ENCODE assay signal across 8 mouse cellular contexts in the genomic region with DNA sequence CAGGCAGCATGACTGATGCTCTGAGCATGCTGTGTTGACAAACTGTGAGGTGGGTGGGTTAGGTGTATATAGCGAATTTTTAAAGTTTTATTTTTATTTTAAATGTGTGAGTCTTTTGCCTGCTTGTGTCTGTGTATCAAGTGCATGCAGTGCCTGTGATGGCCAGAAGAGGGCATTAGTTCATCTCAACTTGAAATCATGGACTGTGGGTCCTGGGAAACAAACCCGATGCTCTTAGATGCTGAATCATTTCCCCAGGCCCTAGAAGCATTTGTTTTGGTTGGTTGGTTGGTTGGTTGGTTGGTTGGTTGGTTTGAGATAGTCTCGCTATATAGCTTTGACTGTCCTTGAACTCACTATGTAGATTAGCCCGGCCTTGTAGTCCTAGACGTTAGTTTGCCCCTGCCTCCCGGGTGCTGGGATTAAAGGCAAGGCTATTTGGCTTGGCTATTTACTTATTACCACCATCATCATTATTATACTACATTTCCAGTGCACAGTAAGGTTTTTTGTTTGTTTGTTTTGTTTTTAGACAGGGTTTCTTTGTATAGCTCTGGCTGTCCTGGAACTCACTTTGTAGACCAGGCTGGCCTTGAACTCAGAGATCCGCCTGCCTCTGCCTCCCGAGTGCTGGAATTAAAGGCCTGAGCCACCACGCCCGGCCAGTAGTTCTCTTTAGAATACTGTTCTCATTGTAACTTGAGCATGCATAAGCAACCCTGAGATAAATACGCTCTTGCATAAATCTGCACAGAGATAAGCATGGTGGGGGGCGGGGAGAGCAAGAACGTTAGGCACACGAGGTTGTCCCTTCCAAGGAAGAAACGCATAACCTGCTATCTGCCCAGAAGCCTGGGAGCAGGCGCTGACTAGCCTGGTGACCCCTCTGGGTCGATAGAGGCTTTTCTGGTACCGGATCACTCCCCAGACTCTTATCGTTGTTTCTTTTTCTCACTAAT. TPM values are rescaled to one million over a fixed set of nuclear protein-coding genes. Genes with fewer than 3 reads are reported as not detected.
DNase-seq lines count a peak whose midpoint lies in the region; ATAC-seq and TF ChIP-seq lines count a peak whose summit lies in the region.

No protein-coding gene starts in this region.

- ATAC-seq in forebrain, postnatal 0 days, result no peak
- no peak for ATAC-seq in forebrain, embryonic 14.5 days
- ATAC-seq in kidney, postnatal 0 days (replicated peaks; ENCODE audit: low FRiP score, low read depth), result no peak
- peak; percentile 66 for ATAC-seq in megakaryocyte-erythroid progenitor cell, adult 5-6 weeks (replicated peaks; ENCODE audit: low FRiP score, low TSS enrichment, poor library complexity, severe bottlenecking)

- no peaks in the 10 kb centered on the region for H3K27me3 ChIP-seq in forebrain, postnatal 0 days (ENCODE audit: insufficient read depth, low read length)
- H3K27me3 ChIP-seq in forebrain, embryonic 14.5 days (replicated peaks; ENCODE audit: control insufficient read depth, insufficient read depth, low read length), result no peaks in the 10 kb centered on the region
- no peaks in the 10 kb centered on the region for H3K27me3 ChIP-seq in kidney, postnatal 0 days (ENCODE audit: insufficient read depth, low read length)

- no peak overlapping the region for H3K27ac ChIP-seq in forebrain, postnatal 0 days (ENCODE audit: low read depth, low read length)
- H3K27ac ChIP-seq in forebrain, embryonic 14.5 days (ENCODE audit: low read depth, low read length), result no peak overlapping the region
- no peak overlapping the region for H3K27ac ChIP-seq in kidney, postnatal 0 days

- 86% methylated on average over 19 of the region's 19 CpGs for WGBS in forebrain, postnatal 0 days
- WGBS in forebrain, embryonic 14.5 days, result 88% methylated on average over 19 of the region's 19 CpGs
- 82% methylated on average over 19 of the region's 19 CpGs for WGBS in kidney, postnatal 0 days

- no peaks in the 10 kb centered on the region for H3K9me3 ChIP-seq in forebrain, postnatal 0 days (ENCODE audit: low read length)
- no peaks in the 10 kb centered on the region for H3K9me3 ChIP-seq in forebrain, embryonic 14.5 days (replicated peaks; ENCODE audit: control insufficient read depth, low read length)
- H3K9me3 ChIP-seq in kidney, postnatal 0 days (replicated peaks; ENCODE audit: low read length), result no peaks in the 10 kb centered on the region

- H3K36me3 ChIP-seq in forebrain, postnatal 0 days (ENCODE audit: insufficient read depth), result no peaks in the 10 kb centered on the region
- no peaks in the 10 kb centered on the region for H3K36me3 ChIP-seq in forebrain, embryonic 14.5 days (ENCODE audit: control insufficient read depth, insufficient read depth, low read length)
- H3K36me3 ChIP-seq in kidney, postnatal 0 days (ENCODE audit: insufficient read depth, low read length), result no peaks in the 10 kb centered on the region

- no peak overlapping the region for H3K9ac ChIP-seq in forebrain, postnatal 0 days
- H3K9ac ChIP-seq in forebrain, embryonic 14.5 days (ENCODE audit: low read length), result no peak overlapping the region
- no peak overlapping the region for H3K9ac ChIP-seq in kidney, postnatal 0 days (ENCODE audit: low read depth, low read length)

- no peak overlapping the region for H3K4me3 ChIP-seq in forebrain, postnatal 0 days (ENCODE audit: low read depth, low read length)
- no peak overlapping the region for H3K4me3 ChIP-seq in forebrain, embryonic 14.5 days (ENCODE audit: low read depth, low read length)
- H3K4me3 ChIP-seq in kidney, postnatal 0 days (replicated peaks; ENCODE audit: low read depth, low read length), result no peak overlapping the region

- peak; percentile 67 for TF ChIP-seq CTCF in forebrain, postnatal 0 days (IDR thresholded peaks at IDR 0.05; ENCODE audit: low read depth)
- TF ChIP-seq CTCF in kidney, postnatal 0 days (IDR thresholded peaks at IDR 0.05; ENCODE audit: low read depth), result peak; percentile 74

- H3K4me2 ChIP-seq in forebrain, postnatal 0 days (ENCODE audit: low read depth), result no peak overlapping the region
- no peak overlapping the region for H3K4me2 ChIP-seq in forebrain, embryonic 14.5 days (ENCODE audit: low read length)
- no peak overlapping the region for H3K4me2 ChIP-seq in kidney, postnatal 0 days (ENCODE audit: low read length)

- peak; percentile 17 for DNase-seq in forebrain, postnatal 0 days
- no peak for DNase-seq in forebrain, embryonic 14.5 days (ENCODE audit: low spot score)
- DNase-seq in right cerebral cortex, postnatal 4 days, result peak; percentile 42
- DNase-seq in right cerebral cortex, postnatal 25 days, result no peak
- peak; percentile 46 to 66 for DNase-seq in cerebellum, postnatal 25 days
- DNase-seq in kidney, postnatal 0 days (ENCODE audit: low spot score), result peak; percentile 59
- no peak for DNase-seq in urinary bladder, adult 2 months (ENCODE audit: low spot score)

- H3K4me1 ChIP-seq in forebrain, postnatal 0 days (ENCODE audit: insufficient read depth), result no peaks in the 10 kb centered on the region
- no peaks in the 10 kb centered on the region for H3K4me1 ChIP-seq in forebrain, embryonic 14.5 days (ENCODE audit: control insufficient read depth, insufficient read depth, low read length)
- H3K4me1 ChIP-seq in kidney, postnatal 0 days (replicated peaks; ENCODE audit: insufficient read depth, low read length), result no peaks in the 10 kb centered on the region

RNA-seq across cellular contexts. Expression of gene Mgarp, which starts 21.0 kb away (rescaled TPM):
- total RNA-seq in forebrain, postnatal 0 days (2014; rRNA removed), result 0.54 and 0.67 TPM in 2 replicates
- polyA plus RNA-seq in forebrain, postnatal 0 days (2015; fragmentation: Nextera tagmentation; extraction: Ambion mirVana), result 0.42 and 0.53 TPM in 2 replicates
- polyA plus RNA-seq in forebrain, embryonic 14.5 days (2014; fragmentation: Nextera tagmentation; extraction: Ambion mirVana), result 0.56 and 0.77 TPM in 2 replicates
- polyA plus RNA-seq in kidney, postnatal 0 days (2015; fragmentation: Nextera tagmentation; extraction: Ambion mirVana), result 0.76 and 0.88 TPM in 2 replicates
- total RNA-seq in megakaryocyte-erythroid progenitor cell, adult 5-6 weeks (2014; fragmentation: Nextera tagmentation), result not detected in 2 replicates
- total RNA-seq in megakaryocyte-erythroid progenitor cell, adult 5-6 weeks (2017), result not detected in 2 replicates
- 2.9 and 3.6 TPM in 2 replicates for polyA plus RNA-seq in urinary bladder, adult 2 months (2012; rRNA removed)

RNA-seq across cellular contexts. Expression of gene Ndufc1, which starts 33.2 kb away (rescaled TPM):
- total RNA-seq in forebrain, postnatal 0 days (2014; rRNA removed), result 78.2 and 186 TPM in 2 replicates
- 871 and 1,036 TPM in 2 replicates for polyA plus RNA-seq in forebrain, postnatal 0 days (2015; fragmentation: Nextera tagmentation; extraction: Ambion mirVana)
- polyA plus RNA-seq in forebrain, embryonic 14.5 days (2014; fragmentation: Nextera tagmentation; extraction: Ambion mirVana), result 715 and 875 TPM in 2 replicates
- polyA plus RNA-seq in kidney, postnatal 0 days (2015; fragmentation: Nextera tagmentation; extraction: Ambion mirVana), result 1,354 and 1,434 TPM in 2 replicates
- total RNA-seq in megakaryocyte-erythroid progenitor cell, adult 5-6 weeks (2014; fragmentation: Nextera tagmentation), result 273 and 323 TPM in 2 replicates
- 64.5 and 116 TPM in 2 replicates for total RNA-seq in megakaryocyte-erythroid progenitor cell, adult 5-6 weeks (2017)
- 295 and 320 TPM in 2 replicates for polyA plus RNA-seq in urinary bladder, adult 2 months (2012; rRNA removed)

RNA-seq across cellular contexts. Expression of gene Elf2, which starts 35.1 kb away (rescaled TPM):
- 78.1 and 83.9 TPM in 2 replicates for total RNA-seq in forebrain, postnatal 0 days (2014; rRNA removed)
- polyA plus RNA-seq in forebrain, postnatal 0 days (2015; fragmentation: Nextera tagmentation; extraction: Ambion mirVana), result 26.4 and 29.3 TPM in 2 replicates
- 37.2 and 49.9 TPM in 2 replicates for polyA plus RNA-seq in forebrain, embryonic 14.5 days (2014; fragmentation: Nextera tagmentation; extraction: Ambion mirVana)
- 56.2 and 60.3 TPM in 2 replicates for polyA plus RNA-seq in kidney, postnatal 0 days (2015; fragmentation: Nextera tagmentation; extraction: Ambion mirVana)
- total RNA-seq in megakaryocyte-erythroid progenitor cell, adult 5-6 weeks (2014; fragmentation: Nextera tagmentation), result 68.1 and 69.2 TPM in 2 replicates
- total RNA-seq in megakaryocyte-erythroid progenitor cell, adult 5-6 weeks (2017), result 117 and 122 TPM in 2 replicates
- 52.0 and 53.9 TPM in 2 replicates for polyA plus RNA-seq in urinary bladder, adult 2 months (2012; rRNA removed)

RNA-seq across cellular contexts. Expression of gene Naa15, which starts 39.4 kb away (rescaled TPM):
- 28.3 and 36.9 TPM in 2 replicates for total RNA-seq in forebrain, postnatal 0 days (2014; rRNA removed)
- 21.4 and 29.7 TPM in 2 replicates for polyA plus RNA-seq in forebrain, postnatal 0 days (2015; fragmentation: Nextera tagmentation; extraction: Ambion mirVana)
- 26.6 and 37.4 TPM in 2 replicates for polyA plus RNA-seq in forebrain, embryonic 14.5 days (2014; fragmentation: Nextera tagmentation; extraction: Ambion mirVana)
- 26.5 and 26.6 TPM in 2 replicates for polyA plus RNA-seq in kidney, postnatal 0 days (2015; fragmentation: Nextera tagmentation; extraction: Ambion mirVana)
- 116 and 129 TPM in 2 replicates for total RNA-seq in megakaryocyte-erythroid progenitor cell, adult 5-6 weeks (2014; fragmentation: Nextera tagmentation)
- total RNA-seq in megakaryocyte-erythroid progenitor cell, adult 5-6 weeks (2017), result 123 and 152 TPM in 2 replicates
- polyA plus RNA-seq in urinary bladder, adult 2 months (2012; rRNA removed), result 21.1 and 22.9 TPM in 2 replicates

Comparison
In these comparisons a context has a peak if more than half of its experiments do, and no peak if none do; other contexts are left out.
1. DNase-seq: peak in forebrain, postnatal 0 days (single experiment), right cerebral cortex, postnatal 4 days (single experiment), cerebellum, postnatal 25 days (2 of 2) and kidney, postnatal 0 days (single experiment); none in forebrain, embryonic 14.5 days (single experiment), right cerebral cortex, postnatal 25 days (single experiment) and urinary bladder, adult 2 months (single experiment).